Mouse (Mus musculus) liver, adult (tissue): ENCODE data around the gene Gm6760.

ENCODE experiments used
- GATA4 ChIP-seq: IDR thresholded peaks from 2 replicates; pipeline ENCODE4 v1.6.1; 2014; ENCODE audit warnings: mild to moderate bottlenecking, low read length; ENCODE audit not compliant: insufficient replicate concordance

Gene Gm6760

DNA sequence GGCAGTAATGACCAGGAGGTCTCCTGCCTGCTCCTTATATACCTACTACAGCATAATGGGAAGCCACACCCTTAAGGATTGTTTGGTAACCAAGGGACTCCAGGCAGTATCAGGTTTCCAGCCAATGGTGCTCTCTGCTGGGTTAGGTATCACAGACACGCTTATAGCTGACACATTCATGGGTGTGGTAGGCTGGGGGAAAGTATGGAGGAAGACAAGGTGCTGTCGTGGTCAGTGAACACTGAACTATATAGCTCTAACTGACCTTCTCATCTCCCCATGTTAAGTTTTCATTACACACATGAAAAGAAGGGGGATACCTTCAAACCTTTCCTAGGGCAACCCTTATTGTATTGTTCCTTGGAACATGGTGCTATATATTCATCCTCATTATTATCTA, at the start of gene Gm6760:
Gene Gm6760 (minus strand): TSS at position 101 of the 400 bp plus-strand sequence.
- no peak for TF ChIP-seq GATA4

DNA sequence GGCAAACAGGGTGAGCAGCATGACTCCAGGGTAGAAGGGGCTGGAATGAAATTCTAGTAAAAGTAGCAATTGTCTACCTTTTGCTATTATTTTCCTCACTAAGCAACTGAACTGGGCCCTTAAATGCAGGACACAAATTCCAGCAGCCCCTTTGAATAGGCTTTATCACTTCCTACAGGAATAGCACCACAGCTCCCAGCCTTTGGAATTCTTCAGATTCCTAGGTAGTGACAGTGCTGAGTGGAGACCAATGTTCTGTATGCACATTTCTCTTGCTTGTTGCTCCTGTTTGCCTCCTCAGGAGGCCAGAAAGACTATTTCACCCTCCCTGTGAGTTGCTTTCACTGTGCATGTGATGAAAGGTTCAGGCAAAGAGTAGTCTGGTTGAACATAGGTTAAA, 29.2 kb upstream of the Gm6760 start:
- no peak for TF ChIP-seq GATA4

DNA sequence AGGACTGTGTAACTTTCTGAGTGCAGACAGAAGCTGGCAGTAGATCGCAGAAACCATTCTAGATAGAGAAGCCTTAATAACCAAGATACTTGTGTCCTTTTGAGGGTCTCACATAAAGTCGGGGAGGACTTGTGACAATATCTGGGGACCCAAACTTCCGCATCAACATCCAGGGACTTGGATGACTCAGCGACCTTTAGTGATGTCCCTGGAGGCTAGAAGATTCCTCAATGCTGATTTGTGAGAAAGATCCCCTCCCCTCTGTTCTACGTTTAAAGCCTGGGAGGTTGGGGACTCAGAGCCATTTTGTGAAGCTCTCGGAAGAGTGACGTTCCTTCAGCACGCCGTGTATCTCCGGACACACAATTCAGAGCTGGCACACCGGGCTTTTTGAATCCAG, 21.2 kb upstream of the Gm6760 start, which contains the start of gene 3830417A13Rik:
Gene 3830417A13Rik (plus strand): TSS at position 301 of the 400 bp plus-strand sequence.
- TF ChIP-seq GATA4, result no peak
